Mouse (Mus musculus): ENCODE measurements at regions not wholly inside any gene's neighbourhood (a gene's known extent, or its start where the extent isn't known, plus 50 kb on each side); places are given as distances from the start of the nearest gene placed in this dataset.
"Not testable (repeated sequence)": the region's sequence is repeated elsewhere in the genome, so short reads cannot be mapped to it uniquely, and the experiment has no call there.

DNA sequence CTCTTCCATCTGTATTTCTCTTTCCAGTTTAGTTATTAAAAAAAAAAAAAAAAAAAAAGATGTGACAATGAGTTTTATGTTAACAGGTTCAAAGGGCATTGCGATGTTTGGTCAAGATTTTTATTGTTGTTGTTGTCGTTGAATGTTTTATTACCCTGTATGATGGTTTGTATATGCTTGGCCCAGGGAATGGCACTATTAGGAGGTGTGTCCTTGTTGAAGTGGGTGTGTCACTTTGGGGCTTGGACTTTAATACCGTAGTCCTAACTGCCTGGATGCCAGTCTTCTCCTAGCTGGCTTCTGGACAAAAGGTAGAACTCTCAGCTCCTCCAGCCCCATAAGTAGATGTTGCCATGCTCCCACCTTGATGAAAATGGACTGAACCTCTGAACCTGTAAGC, 545.9 kb upstream of the Akr1e1 start:
- H3K4me1 ChIP-seq (ENCODE audit: control insufficient read depth, insufficient read depth, insufficient read length) = no peaks in the 10 kb centered on the region
- DNase-seq (ENCODE audit: low read depth in 1 of 2, low spot score in 2 of 2) = no peak
- no peaks in the 10 kb centered on the region for H3K27me3 ChIP-seq (ENCODE audit: control insufficient read depth, insufficient read depth, low read length)
- TF ChIP-seq POLR2A (IDR thresholded peaks at IDR 0.05; ENCODE audit: low read depth, low read length) (no peak), CTCF (IDR thresholded peaks at IDR 0.05; ENCODE audit: extremely low read depth, insufficient read depth, insufficient read length, insufficient replicate concordance) (no peak)
- no peak overlapping the region for H3K4me3 ChIP-seq (ENCODE audit: extremely low read depth, insufficient read depth, insufficient read length)
- no peak overlapping the region for H3K27ac ChIP-seq (ENCODE audit: insufficient read depth, low read length)
- no peaks in the 10 kb centered on the region for H3K36me3 ChIP-seq (ENCODE audit: control insufficient read depth, insufficient read depth, low read length)
- 88% methylated on average over 3 of the region's 3 CpGs for WGBS

DNA sequence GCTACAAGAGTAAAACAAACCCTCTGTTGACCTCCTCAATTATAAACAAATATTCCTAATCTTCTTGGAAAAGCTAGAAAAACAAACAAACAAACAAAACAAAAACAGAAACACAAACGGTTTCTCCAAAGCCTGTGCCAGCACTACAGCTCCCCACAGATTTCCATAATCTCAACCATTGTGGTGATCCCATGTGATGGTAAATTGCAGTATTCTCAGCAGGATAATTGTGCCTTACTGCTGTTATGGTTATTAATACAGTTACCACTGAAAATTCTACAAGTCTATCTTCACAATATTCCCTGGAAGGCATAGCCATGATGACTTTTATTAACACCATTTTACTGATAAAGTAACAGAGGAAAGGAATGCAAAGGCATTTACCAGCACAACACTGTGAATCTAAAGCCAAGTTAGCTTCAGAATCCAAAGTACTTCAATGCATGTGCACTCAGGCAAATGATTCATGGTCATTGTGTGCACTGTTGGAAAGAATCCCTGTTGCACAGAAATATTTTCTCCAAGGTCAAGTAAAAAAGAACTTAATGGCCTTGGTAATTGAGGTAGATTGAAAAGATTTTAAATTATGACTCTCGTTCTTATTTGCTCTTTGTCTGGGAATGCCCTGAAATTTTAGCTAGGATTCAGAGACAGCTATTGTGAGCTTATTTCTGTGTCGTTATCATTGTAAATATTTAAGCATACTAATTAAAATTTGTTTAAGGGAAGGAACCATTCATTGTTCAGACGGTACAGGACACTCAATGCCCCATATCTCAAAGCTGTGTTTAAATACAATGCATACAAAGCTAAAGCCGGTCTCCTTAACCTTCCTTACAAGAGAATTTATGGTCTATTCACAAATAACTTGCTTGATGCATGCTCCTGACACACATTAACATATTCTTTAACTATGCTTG, 551.1 kb upstream of the Akr1e1 start:
- 85% methylated on average over 5 of the region's 5 CpGs for WGBS
- Histone ChIP-seq H3K27ac (ENCODE audit: insufficient read depth, low read length) (no peak overlapping the region), H3K27me3 (ENCODE audit: control insufficient read depth, insufficient read depth, low read length) (no peaks in the 10 kb centered on the region), H3K4me1 (ENCODE audit: control insufficient read depth, insufficient read depth, insufficient read length) (no peaks in the 10 kb centered on the region), H3K4me3 (ENCODE audit: extremely low read depth, insufficient read depth, insufficient read length) (no peak overlapping the region), H3K36me3 (ENCODE audit: control insufficient read depth, insufficient read depth, low read length) (no peaks in the 10 kb centered on the region)
- no peak for DNase-seq (ENCODE audit: low read depth in 1 of 2, low spot score in 2 of 2)
- TF ChIP-seq CTCF (IDR thresholded peaks at IDR 0.05; ENCODE audit: extremely low read depth, insufficient read depth, insufficient read length, insufficient replicate concordance) = no peak
- TF ChIP-seq POLR2A (IDR thresholded peaks at IDR 0.05; ENCODE audit: low read depth, low read length) = no peak

DNA sequence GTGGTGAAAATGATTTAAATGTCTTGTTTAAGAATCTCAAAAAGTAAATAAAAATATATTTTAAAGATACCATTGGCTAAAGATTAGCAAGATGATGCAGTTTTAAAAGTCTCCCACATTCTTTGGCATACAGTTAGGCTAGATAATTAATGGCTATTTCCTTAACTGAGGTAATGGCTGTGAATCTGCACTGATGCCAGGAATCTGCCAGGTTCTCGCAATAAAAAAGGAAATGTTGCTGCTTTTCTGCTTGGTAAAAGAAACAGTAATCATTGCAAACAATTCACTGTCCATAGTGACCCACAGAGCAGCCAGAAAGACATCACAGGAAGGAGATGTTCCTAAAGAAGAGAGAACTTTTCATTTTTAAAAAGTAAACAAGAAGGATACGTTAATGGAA, 557.7 kb upstream of the Akr1e1 start:
- TF ChIP-seq CTCF (IDR thresholded peaks at IDR 0.05; ENCODE audit: extremely low read depth, insufficient read depth, insufficient read length, insufficient replicate concordance) (no peak), POLR2A (IDR thresholded peaks at IDR 0.05; ENCODE audit: low read depth, low read length) (no peak)
- whole genome bisulfite sequencing = 71% methylated on average over 2 of the region's 2 CpGs
- no peak for DNase-seq (ENCODE audit: low read depth in 1 of 2, low spot score in 2 of 2)
- Histone ChIP-seq H3K27me3 (ENCODE audit: control insufficient read depth, insufficient read depth, low read length) (no peaks in the 10 kb centered on the region), H3K4me3 (ENCODE audit: extremely low read depth, insufficient read depth, insufficient read length) (no peak overlapping the region), H3K27ac (ENCODE audit: insufficient read depth, low read length) (no peak overlapping the region), H3K36me3 (ENCODE audit: control insufficient read depth, insufficient read depth, low read length) (no peaks in the 10 kb centered on the region), H3K4me1 (ENCODE audit: control insufficient read depth, insufficient read depth, insufficient read length) (no peaks in the 10 kb centered on the region)

DNA sequence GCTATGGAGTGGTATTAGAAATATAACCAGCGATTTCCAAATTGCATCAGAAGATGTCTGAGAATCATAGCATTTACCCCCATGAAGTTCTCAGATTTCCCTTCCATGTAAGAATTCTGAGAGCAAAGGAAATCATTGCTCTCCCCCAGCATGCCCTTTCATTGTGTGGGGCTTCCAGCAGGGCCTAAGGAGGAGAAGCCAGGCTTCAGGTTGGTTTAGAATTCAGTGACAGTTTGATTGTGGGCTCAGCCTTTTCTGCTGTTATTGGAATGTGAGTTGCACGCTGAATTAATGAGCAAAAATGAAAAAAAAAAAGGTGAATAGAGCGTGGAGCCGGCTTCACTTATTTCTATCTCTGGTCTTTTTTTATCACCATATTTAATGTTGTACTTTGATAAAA, 570.0 kb upstream of the Akr1e1 start:
- no peak overlapping the region for H3K27ac ChIP-seq (ENCODE audit: insufficient read depth, low read length)
- no peak for DNase-seq (ENCODE audit: low read depth in 1 of 2, low spot score in 2 of 2)
- H3K4me3 ChIP-seq (ENCODE audit: extremely low read depth, insufficient read depth, insufficient read length) = no peak overlapping the region
- no peaks in the 10 kb centered on the region for H3K4me1 ChIP-seq (ENCODE audit: control insufficient read depth, insufficient read depth, insufficient read length)
- no peaks in the 10 kb centered on the region for H3K36me3 ChIP-seq (ENCODE audit: control insufficient read depth, insufficient read depth, low read length)
- WGBS = 91% methylated on average over 4 of the region's 4 CpGs
- H3K27me3 ChIP-seq (ENCODE audit: control insufficient read depth, insufficient read depth, low read length) = no peaks in the 10 kb centered on the region
- TF ChIP-seq POLR2A (IDR thresholded peaks at IDR 0.05; ENCODE audit: low read depth, low read length) = no peak

DNA sequence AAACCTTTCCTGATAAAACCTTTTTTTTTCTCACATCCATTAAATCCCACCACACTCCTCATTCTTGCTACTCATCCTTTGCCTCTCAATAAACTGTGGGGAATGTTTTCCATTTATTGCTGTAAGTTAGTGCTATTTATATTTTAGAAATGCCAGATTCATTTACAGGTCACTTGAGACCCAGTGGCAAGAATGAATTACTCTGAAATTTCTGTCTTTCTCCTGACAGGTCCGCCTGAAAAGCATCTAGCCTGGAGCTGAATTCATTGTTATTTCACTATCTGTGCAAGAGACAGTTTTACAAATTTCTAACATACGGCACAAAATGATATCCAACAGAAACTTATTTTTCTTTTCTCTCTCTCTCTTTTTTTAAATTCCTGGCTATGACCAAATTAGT, 570.6 kb upstream of the Akr1e1 start:
- 84% methylated on average over 2 of the region's 2 CpGs for WGBS
- TF ChIP-seq CTCF (IDR thresholded peaks at IDR 0.05; ENCODE audit: extremely low read depth, insufficient read depth, insufficient read length, insufficient replicate concordance) = no peak
- TF ChIP-seq POLR2A (IDR thresholded peaks at IDR 0.05; ENCODE audit: low read depth, low read length) = no peak

DNA sequence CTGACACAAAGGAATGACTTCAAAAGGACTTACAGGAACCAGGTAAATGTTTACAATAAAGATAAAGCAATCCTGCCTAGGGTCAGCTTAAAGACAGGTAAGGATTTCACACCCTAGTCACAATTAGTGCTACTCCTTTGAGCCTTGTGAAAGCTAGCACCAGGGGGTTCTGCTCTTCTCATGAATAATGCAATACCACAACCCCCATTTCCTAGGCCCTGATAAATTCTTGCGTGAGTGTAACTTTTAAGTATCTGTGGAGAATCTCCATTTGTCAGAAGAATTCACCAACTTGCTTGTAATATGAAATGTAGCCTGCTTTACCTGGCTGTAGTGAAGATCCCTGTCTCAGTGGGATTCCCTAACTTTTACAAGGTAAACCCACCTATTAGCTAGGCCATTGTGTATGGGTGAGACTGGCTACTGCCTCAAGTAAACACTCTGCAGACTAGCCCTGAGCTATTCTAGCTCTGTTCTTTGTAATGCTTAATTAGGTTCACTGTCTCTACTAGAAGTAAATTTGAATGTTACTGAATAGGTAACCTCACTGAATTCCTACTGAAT, 576.3 kb upstream of the Akr1e1 start:
- H3K4me1 ChIP-seq (ENCODE audit: control insufficient read depth, insufficient read depth, insufficient read length); DNase-seq (ENCODE audit: low read depth in 1 of 2, low spot score in 2 of 2); H3K4me3 ChIP-seq (ENCODE audit: extremely low read depth, insufficient read depth, insufficient read length); H3K27me3 ChIP-seq (ENCODE audit: control insufficient read depth, insufficient read depth, low read length); H3K36me3 ChIP-seq (ENCODE audit: control insufficient read depth, insufficient read depth, low read length); H3K27ac ChIP-seq (ENCODE audit: insufficient read depth, low read length): not testable (repeated sequence)
- WGBS = 79% methylated on average over 1 of the region's 1 CpGs

More for the DNA sequence above, 570.6 kb upstream of the Akr1e1 start:
- DNase-seq (ENCODE audit: low read depth in 1 of 2, low spot score in 2 of 2) = no peak
- Histone ChIP-seq H3K27ac (ENCODE audit: insufficient read depth, low read length) (no peak overlapping the region), H3K36me3 (ENCODE audit: control insufficient read depth, insufficient read depth, low read length) (no peaks in the 10 kb centered on the region), H3K4me3 (ENCODE audit: extremely low read depth, insufficient read depth, insufficient read length) (no peak overlapping the region), H3K27me3 (ENCODE audit: control insufficient read depth, insufficient read depth, low read length) (no peaks in the 10 kb centered on the region), H3K4me1 (ENCODE audit: control insufficient read depth, insufficient read depth, insufficient read length) (no peaks in the 10 kb centered on the region)

DNA sequence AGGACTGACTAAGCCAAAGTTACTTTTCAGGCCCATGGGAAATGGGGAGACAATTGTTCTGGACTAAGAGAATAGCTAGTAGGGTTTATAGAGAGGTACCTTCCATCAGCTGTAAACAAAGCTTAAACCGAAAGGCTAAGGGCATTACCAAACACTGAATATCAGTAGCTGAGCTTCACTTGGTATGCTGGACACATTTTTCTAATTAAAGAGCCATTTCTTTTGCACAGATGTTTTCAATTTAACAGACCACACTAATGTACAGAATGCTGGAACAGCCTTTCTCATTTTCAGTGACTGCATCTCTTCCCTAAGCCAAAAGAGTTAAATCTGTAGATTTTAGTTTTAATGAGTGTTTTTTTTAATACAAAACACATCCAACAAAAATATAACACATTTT, 593.8 kb upstream of the Akr1e1 start:
- Histone ChIP-seq H3K36me3 (ENCODE audit: control insufficient read depth, insufficient read depth, low read length) (no peaks in the 10 kb centered on the region), H3K27ac (ENCODE audit: insufficient read depth, low read length) (no peak overlapping the region), H3K4me1 (ENCODE audit: control insufficient read depth, insufficient read depth, insufficient read length) (no peaks in the 10 kb centered on the region), H3K4me3 (ENCODE audit: extremely low read depth, insufficient read depth, insufficient read length) (no peak overlapping the region), H3K27me3 (ENCODE audit: control insufficient read depth, insufficient read depth, low read length) (no peaks in the 10 kb centered on the region)
- no peak for DNase-seq (ENCODE audit: low read depth in 1 of 2, low spot score in 2 of 2)
- WGBS = 90% methylated on average over 1 of the region's 1 CpGs
- TF ChIP-seq POLR2A (IDR thresholded peaks at IDR 0.05; ENCODE audit: low read depth, low read length) = no peak
